In genomic region chr9:120233011-120233410, GRCm38 (mm10) we compare ENCODE assay signal across 24 mouse cellular contexts.
DNase-seq lines count a peak whose midpoint lies in the region; ATAC-seq and TF ChIP-seq lines count a peak whose summit lies in the region.
"Had no signal": no experiment of that assay in that cellular context is flagged by ENCODE, and none has a peak within 500 bp of the region (broad histone marks: within the 10 kb centered on the region; RNA-seq: fewer than 3 reads in every experiment).

No protein-coding gene starts in this region.

- no peak overlapping the region for H3K4me3 ChIP-seq in left cerebral cortex, adult 2 months
- H3K4me3 ChIP-seq: embryonic facial prominence, embryonic 13.5 days; embryonic facial prominence, embryonic 15.5 days; erythroblast, embryonic 14.5 days; forebrain, embryonic 10.5 days; forebrain, embryonic 12.5 days had no signal

- no peak for TF ChIP-seq CTCF in left cerebral cortex, adult 2 months (IDR thresholded peaks at IDR 0.05)

- intact Hi-C loops in left cerebral cortex, adult 2 months (cut with DNase I), result no loop called here
- intact Hi-C loops in left cerebral cortex, postnatal 14 days (cut with DNase I), result no loop called here

- peak overlapping the region; percentile 72 for H3K27ac ChIP-seq in left cerebral cortex, adult 2 months
- H3K27ac ChIP-seq: embryonic facial prominence, embryonic 13.5 days; embryonic facial prominence, embryonic 15.5 days; forebrain, embryonic 10.5 days; forebrain, embryonic 12.5 days had no signal

- no peak for DNase-seq in frontal cortex, postnatal 14 days (ENCODE audit: low spot score in 2 of 2)
- DNase-seq in left cerebral cortex, adult 2 months (ENCODE audit: extremely low spot score in 1 of 2, low spot score in 2 of 2), result peak in 1 of 2 experiments; percentile 18
- no peak for DNase-seq in left cerebral cortex, postnatal 14 days (ENCODE audit: low spot score in 2 of 2)
- DNase-seq in heart, adult 9 months (ENCODE audit: low spot score in 2 of 2), result no peak
- DNase-seq: adrenal gland, adult 2 months; adrenal gland, postnatal 10 days; adrenal gland, postnatal 36 days; B cell, adult 2 months; cerebellum, adult 11 months; cerebellum, adult 18-20 months; cerebellum, adult 8-10 months; cerebellum, adult 9-11 months; cerebellum, postnatal 14 days; cerebellum, postnatal 36 days; embryo, embryonic 11 days had no signal

- 0 out of 2 replicates have a peak, but pooled peaks have one; percentile 42 for ATAC-seq in frontal cortex, adult (ENCODE audit: low TSS enrichment)
- ATAC-seq: CD4-positive, CD25-positive, alpha-beta regulatory T cell, adult 4 months; forebrain, embryonic 14.5 days; forebrain, embryonic 16.5 days had no signal
